Mouse (Mus musculus): ENCODE results near the gene Lmntd1. TPM values are rescaled to one million over a fixed set of nuclear protein-coding genes. Genes with fewer than 3 reads are reported as not detected.

The Lmntd1 gene
- total RNA-seq, 2 experiments from 2014 or later: 0.10 TPM; not detected in 1

GRCm38 (mm10) chr6:145485986-145486605 is 128.0 kb downstream of the Lmntd1 start:
- no peak overlapping the region for H3K27ac ChIP-seq
- intact Hi-C loops (cut with DNase I): no loop called here

GRCm38 (mm10) chr6:145483318-145483674 is 130.8 kb downstream of the Lmntd1 start:
- DNase-seq: no peak
- TF ChIP-seq CTCF (IDR thresholded peaks at IDR 0.05): no peak
- intact Hi-C loops (cut with DNase I): loop anchor here (5.0 kb wide), 1 partner anchor 36 kb away; no protein-coding TSS in a partner anchor
- Histone ChIP-seq H3K4me3 (no peak overlapping the region), H3K27ac (no peak overlapping the region)

More at GRCm38 (mm10) chr6:145485986-145486605, 128.0 kb downstream of the Lmntd1 start:
- no peak overlapping the region for H3K4me3 ChIP-seq
- no peak for TF ChIP-seq CTCF (IDR thresholded peaks at IDR 0.05)
- no peak for DNase-seq

GRCm38 (mm10) chr6:145482656-145483317 is 131.3 kb downstream of the Lmntd1 start:
- Histone ChIP-seq H3K4me3 (no peak overlapping the region), H3K27ac (no peak overlapping the region)
- peak; percentile 29 for DNase-seq
- TF ChIP-seq CTCF (IDR thresholded peaks at IDR 0.05): no peak
- intact Hi-C loops (cut with DNase I): loop anchor here (5.0 kb wide), 1 partner anchor 35 kb away; no protein-coding TSS in a partner anchor

GRCm38 (mm10) chr6:145481938-145482337 is 132.2 kb downstream of the Lmntd1 start:
- TF ChIP-seq CTCF (IDR thresholded peaks at IDR 0.05): no peak
- intact Hi-C loops (cut with DNase I): loop anchor here (5.0 kb wide), 1 partner anchor 35 kb away; no protein-coding TSS in a partner anchor
- H3K4me3 ChIP-seq: peak overlapping the region; percentile 15
- peak; percentile 50 for DNase-seq
- H3K27ac ChIP-seq: no peak overlapping the region

- Histone ChIP-seq H3K4me3 (no peak overlapping the region), H3K27ac (no peak overlapping the region)
- intact Hi-C loops (cut with DNase I): no loop called here
- DNase-seq: no peak
- TF ChIP-seq CTCF (IDR thresholded peaks at IDR 0.05): no peak
Measured at GRCm38 (mm10) chr6:145478821-145479271, 135.3 kb downstream of the Lmntd1 start.

GRCm38 (mm10) chr6:145477367-145477905 is 136.7 kb downstream of the Lmntd1 start:
- DNase-seq: no peak
- TF ChIP-seq CTCF (IDR thresholded peaks at IDR 0.05): no peak
- intact Hi-C loops (cut with DNase I): no loop called here
- no peak overlapping the region for H3K4me3 ChIP-seq
- H3K27ac ChIP-seq: no peak overlapping the region

GRCm38 (mm10) chr6:145471638-145472247 is 142.4 kb downstream of the Lmntd1 start:
- DNase-seq: no peak
- no peak overlapping the region for H3K4me3 ChIP-seq
- intact Hi-C loops (cut with DNase I): no loop called here
- no peak overlapping the region for H3K27ac ChIP-seq
- TF ChIP-seq CTCF (IDR thresholded peaks at IDR 0.05): no peak

GRCm38 (mm10) chr6:145469260-145469943 is 144.7 kb downstream of the Lmntd1 start:
- TF ChIP-seq CTCF (IDR thresholded peaks at IDR 0.05): no peak
- Histone ChIP-seq H3K4me3 (no peak overlapping the region), H3K27ac (no peak overlapping the region)
- DNase-seq: no peak
- intact Hi-C loops (cut with DNase I): no loop called here

- H3K4me3 ChIP-seq: no peak overlapping the region
- DNase-seq: no peak
- no peak overlapping the region for H3K27ac ChIP-seq
- TF ChIP-seq CTCF (IDR thresholded peaks at IDR 0.05): no peak
- intact Hi-C loops (cut with DNase I): no loop called here
Measured at GRCm38 (mm10) chr6:145464027-145464426, 150.1 kb downstream of the Lmntd1 start.

GRCm38 (mm10) chr6:145462677-145463245 is 151.4 kb downstream of the Lmntd1 start:
- TF ChIP-seq CTCF (IDR thresholded peaks at IDR 0.05): no peak
- Histone ChIP-seq H3K4me3 (no peak overlapping the region), H3K27ac (no peak overlapping the region)
- DNase-seq: no peak
- intact Hi-C loops (cut with DNase I): no loop called here

- Histone ChIP-seq H3K27ac (no peak overlapping the region), H3K4me3 (no peak overlapping the region)
- intact Hi-C loops (cut with DNase I): no loop called here
- no peak for TF ChIP-seq CTCF (IDR thresholded peaks at IDR 0.05)
- DNase-seq: peak; percentile 36
Measured at GRCm38 (mm10) chr6:145457066-145457465, 157.1 kb downstream of the Lmntd1 start.
